Mouse (Mus musculus): ENCODE data around the gene Gm28047.
A peak's percentile ranks its signal among the peaks of the same experiment; 100 is the strongest.
"Not testable (repeated sequence)": the region's sequence is repeated elsewhere in the genome, so short reads cannot be mapped to it uniquely, and the experiment has no call there.

The Gm28047 gene

GRCm38 (mm10) chr15:102624970-102625686 is at the start of gene Gm28047, which contains the start of gene Atf7:
TSS of gene Gm28047 (minus strand) at chr15:102625067.
TSS of gene Atf7 (minus strand) at chr15:102625464.
- DNase-seq (ENCODE audit: low spot score): peak; percentile 100

GRCm38 (mm10) chr15:102673548-102673947 is 48.7 kb upstream of the Gm28047 start:
- peak; percentile 97 for DNase-seq (ENCODE audit: low spot score)

GRCm38 (mm10) chr15:102672215-102673071 is 47.6 kb upstream of the Gm28047 start, which contains the start of gene Atp5g2:
TSS of gene Atp5g2 (minus strand) at chr15:102672352.
- peak; percentile 71 for DNase-seq (ENCODE audit: low spot score)

- DNase-seq (ENCODE audit: low spot score): peak; percentile 85
These were observed 46.9 kb upstream of the Gm28047 start for GRCm38 (mm10) chr15:102671721-102672214.

GRCm38 (mm10) chr15:102670767-102671575 is 46.1 kb upstream of the Gm28047 start:
- peak; percentile 100 for DNase-seq (ENCODE audit: low spot score)

GRCm38 (mm10) chr15:102670281-102670680 is 45.4 kb upstream of the Gm28047 start:
- peak; percentile 62 for DNase-seq (ENCODE audit: low spot score)

GRCm38 (mm10) chr15:102669571-102669970 is 44.7 kb upstream of the Gm28047 start:
- DNase-seq (ENCODE audit: low spot score): no peak

- DNase-seq (ENCODE audit: low spot score): peak; percentile 83
These were observed 40.6 kb upstream of the Gm28047 start for GRCm38 (mm10) chr15:102665494-102665893.

GRCm38 (mm10) chr15:102663825-102664224 is 39.0 kb upstream of the Gm28047 start:
- DNase-seq (ENCODE audit: low spot score): no peak

GRCm38 (mm10) chr15:102662601-102663000 is 37.7 kb upstream of the Gm28047 start:
- DNase-seq (ENCODE audit: low spot score): not testable (repeated sequence)

- no peak for DNase-seq (ENCODE audit: low spot score)
These were observed 33.1 kb upstream of the Gm28047 start for GRCm38 (mm10) chr15:102657926-102658381.

- peak; percentile 53 for DNase-seq (ENCODE audit: low spot score)
These were observed 31.8 kb upstream of the Gm28047 start for GRCm38 (mm10) chr15:102656658-102657057.

GRCm38 (mm10) chr15:102651928-102652660 is 27.2 kb upstream of the Gm28047 start:
- DNase-seq (ENCODE audit: low spot score): not testable (repeated sequence)

- DNase-seq (ENCODE audit: low spot score): no peak
These were observed 26.2 kb upstream of the Gm28047 start for GRCm38 (mm10) chr15:102651107-102651506.

- DNase-seq (ENCODE audit: low spot score): no peak
These were observed 10.9 kb upstream of the Gm28047 start for GRCm38 (mm10) chr15:102635817-102636216.

- no peak for DNase-seq (ENCODE audit: low spot score)
These were observed 9.8 kb upstream of the Gm28047 start for GRCm38 (mm10) chr15:102634684-102635083.

GRCm38 (mm10) chr15:102625687-102626055 is 804 bp upstream of the Gm28047 start:
- DNase-seq (ENCODE audit: low spot score): no peak

GRCm38 (mm10) chr15:102624291-102624969 is 437 bp downstream of the Gm28047 start:
- DNase-seq (ENCODE audit: low spot score): peak; percentile 45

- DNase-seq (ENCODE audit: low spot score): no peak
These were observed 1.7 kb downstream of the Gm28047 start for GRCm38 (mm10) chr15:102623121-102623520.

GRCm38 (mm10) chr15:102622536-102622935 is 2.3 kb downstream of the Gm28047 start:
- no peak for DNase-seq (ENCODE audit: low spot score)
